Comparison of ENCODE assay signal across 17 mouse cellular contexts in genomic region chr2:50331716-50332270, GRCm38 (mm10). TPM values are rescaled to one million over a fixed set of nuclear protein-coding genes. Genes with fewer than 3 reads are reported as not detected.
DNase-seq lines count a peak whose midpoint lies in the region; ATAC-seq and TF ChIP-seq lines count a peak whose summit lies in the region.
"Had no signal": no experiment of that assay in that cellular context is flagged by ENCODE, and none has a peak within 500 bp of the region (broad histone marks: within the 10 kb centered on the region; RNA-seq: fewer than 3 reads in every experiment).

No protein-coding gene starts in this region.

- H3K36me3 ChIP-seq in hindbrain, postnatal 0 days (ENCODE audit: insufficient read depth, low read length) = no peaks in the 10 kb centered on the region
- no peaks in the 10 kb centered on the region for H3K36me3 ChIP-seq in hindbrain, embryonic 14.5 days (replicated peaks; ENCODE audit: control insufficient read depth, insufficient read depth)
- H3K36me3 ChIP-seq in midbrain, postnatal 0 days (ENCODE audit: insufficient read depth, low read length) = no peaks in the 10 kb centered on the region
- H3K36me3 ChIP-seq in midbrain, embryonic 13.5 days = no peaks in the 10 kb centered on the region
- H3K36me3 ChIP-seq: limb, embryonic 13.5 days had no signal

- H3K27me3 ChIP-seq in hindbrain, postnatal 0 days (ENCODE audit: insufficient read depth, low read length) = no peaks in the 10 kb centered on the region
- no peaks in the 10 kb centered on the region for H3K27me3 ChIP-seq in hindbrain, embryonic 14.5 days (ENCODE audit: control insufficient read depth, insufficient read depth, low read length)
- H3K27me3 ChIP-seq in midbrain, postnatal 0 days (ENCODE audit: insufficient read depth, low read length) = no peaks in the 10 kb centered on the region
- H3K27me3 ChIP-seq in midbrain, embryonic 13.5 days = no peaks in the 10 kb centered on the region
- H3K27me3 ChIP-seq: CH12.LX; limb, embryonic 13.5 days had no signal

- ATAC-seq in hindbrain, postnatal 0 days = 0 out of 2 replicates have a peak, but pooled peaks have one; percentile 27
- no peak for ATAC-seq in hindbrain, embryonic 14.5 days (ENCODE audit: low FRiP score)
- no peak for ATAC-seq in midbrain, postnatal 0 days (ENCODE audit: low FRiP score)
- no peak for ATAC-seq in midbrain, embryonic 13.5 days

- no peak overlapping the region for H3K27ac ChIP-seq in hindbrain, postnatal 0 days
- H3K27ac ChIP-seq in hindbrain, embryonic 14.5 days = no peak overlapping the region
- H3K27ac ChIP-seq in midbrain, postnatal 0 days (ENCODE audit: low read depth, low read length) = no peak overlapping the region
- H3K27ac ChIP-seq in midbrain, embryonic 13.5 days = no peak overlapping the region
- H3K27ac ChIP-seq: limb, embryonic 13.5 days had no signal

- no peak overlapping the region for H3K4me3 ChIP-seq in hindbrain, postnatal 0 days (ENCODE audit: low read length)
- no peak overlapping the region for H3K4me3 ChIP-seq in hindbrain, embryonic 14.5 days (replicated peaks; ENCODE audit: low read length)
- H3K4me3 ChIP-seq in midbrain, postnatal 0 days (ENCODE audit: low read depth, low read length) = no peak overlapping the region
- no peak overlapping the region for H3K4me3 ChIP-seq in midbrain, embryonic 13.5 days (replicated peaks)
- H3K4me3 ChIP-seq: erythroblast, embryonic 14.5 days; limb, embryonic 13.5 days had no signal

- H3K4me1 ChIP-seq in hindbrain, postnatal 0 days (ENCODE audit: insufficient read depth, low read length) = peaks cover 3% of the 10 kb centered on the region; the same call in 1 of the 2 replicates
- no peaks in the 10 kb centered on the region; the same call in 1 of the 2 replicates for H3K4me1 ChIP-seq in hindbrain, embryonic 14.5 days (replicated peaks; ENCODE audit: control insufficient read depth, insufficient read depth, low read length)
- no peaks in the 10 kb centered on the region for H3K4me1 ChIP-seq in midbrain, postnatal 0 days (ENCODE audit: insufficient read depth, low read length)
- 0 out of 2 replicates have a peak, but pooled peaks cover 6% of the 10 kb centered on the region for H3K4me1 ChIP-seq in midbrain, embryonic 13.5 days (replicated peaks)

- 32% methylated on average over 5 of the region's 5 CpGs for WGBS in hindbrain, postnatal 0 days
- WGBS in hindbrain, embryonic 14.5 days = 39% methylated on average over 5 of the region's 5 CpGs
- WGBS in midbrain, postnatal 0 days = 45% methylated on average over 5 of the region's 5 CpGs
- WGBS in midbrain, embryonic 13.5 days = 55% methylated on average over 5 of the region's 5 CpGs

- H3K4me2 ChIP-seq in hindbrain, postnatal 0 days (ENCODE audit: low read depth, low read length) = no peak overlapping the region
- H3K4me2 ChIP-seq in hindbrain, embryonic 14.5 days (replicated peaks) = no peak overlapping the region
- H3K4me2 ChIP-seq in midbrain, postnatal 0 days (ENCODE audit: low read depth, low read length, poor library complexity, severe bottlenecking) = no peak overlapping the region
- H3K4me2 ChIP-seq in midbrain, embryonic 13.5 days (replicated peaks) = no peak overlapping the region
- H3K4me2 ChIP-seq: limb, embryonic 13.5 days had no signal

- intact Hi-C loops in gastrocnemius, postnatal 14 days (cut with DNase I; ENCODE audit: low total_unique reads) = no loop called here

- no peaks in the 10 kb centered on the region for H3K9me3 ChIP-seq in hindbrain, postnatal 0 days (ENCODE audit: low read length)
- no peaks in the 10 kb centered on the region for H3K9me3 ChIP-seq in hindbrain, embryonic 14.5 days (ENCODE audit: control insufficient read depth, low read length)
- no peaks in the 10 kb centered on the region for H3K9me3 ChIP-seq in midbrain, postnatal 0 days (ENCODE audit: low read length)
- no peaks in the 10 kb centered on the region for H3K9me3 ChIP-seq in midbrain, embryonic 13.5 days
- H3K9me3 ChIP-seq: limb, embryonic 13.5 days had no signal

- TF ChIP-seq CTCF in hindbrain, postnatal 0 days (IDR thresholded peaks at IDR 0.05; ENCODE audit: low read depth) = no peak
- TF ChIP-seq CTCF in midbrain, postnatal 0 days (IDR thresholded peaks at IDR 0.05) = no peak

- no peak overlapping the region for H3K9ac ChIP-seq in hindbrain, postnatal 0 days (replicated peaks; ENCODE audit: low read length)
- H3K9ac ChIP-seq in hindbrain, embryonic 14.5 days = no peak overlapping the region
- no peak overlapping the region for H3K9ac ChIP-seq in midbrain, postnatal 0 days (replicated peaks; ENCODE audit: low read length, poor library complexity, severe bottlenecking)
- H3K9ac ChIP-seq in midbrain, embryonic 13.5 days (replicated peaks) = no peak overlapping the region
- H3K9ac ChIP-seq: limb, embryonic 13.5 days had no signal

- DNase-seq in cerebellum, postnatal 10 days = peak; percentile 45 to 47
- no peak for DNase-seq in cerebellum, adult 18-20 months
- peak; percentile 31 for DNase-seq in hindbrain, postnatal 0 days (ENCODE audit: low spot score)
- no peak for DNase-seq in hindbrain, embryonic 14.5 days (ENCODE audit: low spot score)
- peak; percentile 33 for DNase-seq in midbrain, postnatal 0 days (ENCODE audit: low spot score)
- DNase-seq in spleen, postnatal 36 days (ENCODE audit: low spot score in 2 of 2) = no peak
- no peak for DNase-seq in gastrocnemius, postnatal 14 days
- DNase-seq: adrenal gland, postnatal 25 days; gastrocnemius, postnatal 10 days; kidney, adult 2 months; kidney, postnatal 14 days; lung, adult 18-20 months; thymus, postnatal 25 days had no signal

RNA-seq across cellular contexts. Expression of gene Mmadhc, which starts 35.2 kb away (rescaled TPM):
- 65.5 and 71.0 TPM in 2 replicates for total RNA-seq in hindbrain, postnatal 0 days (2014; rRNA removed)
- polyA plus RNA-seq in hindbrain, postnatal 0 days (2015; fragmentation: Nextera tagmentation; extraction: Ambion mirVana) = 132 and 139 TPM in 2 replicates
- 130 and 138 TPM in 2 replicates for polyA plus RNA-seq in hindbrain, embryonic 14.5 days (2014; fragmentation: Nextera tagmentation; extraction: Ambion mirVana)
- total RNA-seq in midbrain, postnatal 0 days (2014; rRNA removed) = 56.8 and 58.0 TPM in 2 replicates
- polyA plus RNA-seq in midbrain, postnatal 0 days (2015; fragmentation: Nextera tagmentation; extraction: Ambion mirVana) = 126 and 130 TPM in 2 replicates
- 158 and 159 TPM in 2 replicates for polyA plus RNA-seq in midbrain, embryonic 13.5 days (2015; fragmentation: Nextera tagmentation; extraction: Ambion mirVana)
- 100 to 1,000 TPM; 114 to 117 TPM for total RNA-seq in gastrocnemius, postnatal 14 days (2021)

Comparison
In these comparisons a context has a peak if more than half of its experiments do, and no peak if none do; other contexts are left out.
1. DNase-seq: peak in cerebellum, postnatal 10 days (2 of 2), hindbrain, postnatal 0 days (single experiment) and midbrain, postnatal 0 days (single experiment); none in cerebellum, adult 18-20 months (0 of 2), hindbrain, embryonic 14.5 days (single experiment), spleen, postnatal 36 days (0 of 2) and gastrocnemius, postnatal 14 days (single experiment).